Mouse (Mus musculus) brain, adult 2 months (tissue): Measurements from ENCODE around the gene Gm16503.
A peak's percentile ranks its signal among the peaks of the same experiment; 100 is the strongest.
"Not testable (repeated sequence)": the region's sequence is repeated elsewhere in the genome, so short reads cannot be mapped to it uniquely, and the experiment has no call there.

Experiments used
- DNase-seq: peaks from one replicate; pipeline ENCODE4 v3.0.0; 2011; ENCODE audit warnings: low read depth, low spot score

Gm16503 gene

GRCm38 (mm10) chr4:147539918-147540317 is at the start of gene Gm16503:
TSS of gene Gm16503 (plus strand) at chr4:147540218.
- DNase-seq, result not testable (repeated sequence)

- DNase-seq, result not testable (repeated sequence)
Observed at GRCm38 (mm10) chr4:147492117-147492516, 47.9 kb upstream of the Gm16503 start, which contains the start of gene Zfp982. TSS of gene Zfp982 (plus strand) at chr4:147492417.

GRCm38 (mm10) chr4:147498772-147499613 is 41.0 kb upstream of the Gm16503 start:
- not testable (repeated sequence) for DNase-seq

- DNase-seq, result no peak
Observed at GRCm38 (mm10) chr4:147509174-147509573, 30.8 kb upstream of the Gm16503 start.

GRCm38 (mm10) chr4:147518981-147519380 is 21.0 kb upstream of the Gm16503 start:
- DNase-seq, result no peak

GRCm38 (mm10) chr4:147520100-147520499 is 19.9 kb upstream of the Gm16503 start:
- DNase-seq, result no peak

GRCm38 (mm10) chr4:147525125-147525524 is 14.9 kb upstream of the Gm16503 start:
- DNase-seq, result no peak

- no peak for DNase-seq
Observed at GRCm38 (mm10) chr4:147530366-147530765, 9.7 kb upstream of the Gm16503 start.

GRCm38 (mm10) chr4:147535916-147536315 is 4.1 kb upstream of the Gm16503 start:
- DNase-seq, result not testable (repeated sequence)

GRCm38 (mm10) chr4:147537702-147538101 is 2.3 kb upstream of the Gm16503 start:
- no peak for DNase-seq

GRCm38 (mm10) chr4:147541105-147541504 is 1.1 kb downstream of the Gm16503 start:
- DNase-seq, result no peak

- not testable (repeated sequence) for DNase-seq
Observed at GRCm38 (mm10) chr4:147553071-147553470, 13.1 kb downstream of the Gm16503 start, which contains the start of gene Zfp985. TSS of gene Zfp985 (plus strand) at chr4:147553277.

- DNase-seq, result not testable (repeated sequence)
Observed at GRCm38 (mm10) chr4:147554361-147554760, 14.3 kb downstream of the Gm16503 start.

- DNase-seq, result not testable (repeated sequence)
Observed at GRCm38 (mm10) chr4:147556921-147557320, 16.9 kb downstream of the Gm16503 start.

- DNase-seq, result not testable (repeated sequence)
Observed at GRCm38 (mm10) chr4:147558011-147558410, 18.0 kb downstream of the Gm16503 start.

GRCm38 (mm10) chr4:147559096-147559495 is 19.1 kb downstream of the Gm16503 start:
- peak; percentile 1 for DNase-seq

GRCm38 (mm10) chr4:147565426-147566220 is 25.6 kb downstream of the Gm16503 start:
- DNase-seq, result no peak

GRCm38 (mm10) chr4:147571156-147571555 is 31.1 kb downstream of the Gm16503 start:
- not testable (repeated sequence) for DNase-seq

- DNase-seq, result not testable (repeated sequence)
Observed at GRCm38 (mm10) chr4:147579371-147579770, 39.4 kb downstream of the Gm16503 start.

- no peak for DNase-seq
Observed at GRCm38 (mm10) chr4:147586511-147587473, 46.8 kb downstream of the Gm16503 start.
